Mouse (Mus musculus) cerebellum, adult 8-10 months (tissue): ENCODE results near the gene Elfn1.

Experiments
- DNase-seq: peaks from one replicate; pipeline ENCODE4 v3.0.0; 2022

Elfn1 gene

GRCm38 (mm10) chr5:139907714-139908242 is at the start of gene Elfn1:
Gene Elfn1 (plus strand): TSS chr5:139907943.
- DNase-seq, result no peak

- DNase-seq, result no peak
Measured at GRCm38 (mm10) chr5:139860328-139861104, 47.2 kb upstream of the Elfn1 start.

- no peak for DNase-seq
Measured at GRCm38 (mm10) chr5:139862759-139863158, 45.0 kb upstream of the Elfn1 start.

GRCm38 (mm10) chr5:139870886-139871285 is 36.9 kb upstream of the Elfn1 start:
- no peak for DNase-seq

GRCm38 (mm10) chr5:139871526-139871925 is 36.2 kb upstream of the Elfn1 start:
- no peak for DNase-seq

- DNase-seq, result no peak
Measured at GRCm38 (mm10) chr5:139877563-139877962, 30.2 kb upstream of the Elfn1 start.

GRCm38 (mm10) chr5:139879694-139880093 is 28.0 kb upstream of the Elfn1 start:
- no peak for DNase-seq

GRCm38 (mm10) chr5:139881161-139881560 is 26.6 kb upstream of the Elfn1 start:
- DNase-seq, result no peak

GRCm38 (mm10) chr5:139888624-139889023 is 19.1 kb upstream of the Elfn1 start:
- DNase-seq, result no peak

GRCm38 (mm10) chr5:139889370-139889769 is 18.4 kb upstream of the Elfn1 start:
- DNase-seq, result no peak

GRCm38 (mm10) chr5:139892326-139892994 is 15.3 kb upstream of the Elfn1 start:
- no peak for DNase-seq

- DNase-seq, result no peak
Measured at GRCm38 (mm10) chr5:139892995-139893345, 14.8 kb upstream of the Elfn1 start.

GRCm38 (mm10) chr5:139894025-139894508 is 13.7 kb upstream of the Elfn1 start:
- DNase-seq, result no peak

- no peak for DNase-seq
Measured at GRCm38 (mm10) chr5:139899044-139899443, 8.7 kb upstream of the Elfn1 start.

GRCm38 (mm10) chr5:139905121-139905520 is 2.6 kb upstream of the Elfn1 start:
- no peak for DNase-seq

- no peak for DNase-seq
Measured at GRCm38 (mm10) chr5:139906507-139906906, 1.2 kb upstream of the Elfn1 start.

GRCm38 (mm10) chr5:139907241-139907640 is 502 bp upstream of the Elfn1 start:
- DNase-seq, result no peak

GRCm38 (mm10) chr5:139908243-139908810 is 584 bp downstream of the Elfn1 start:
- no peak for DNase-seq

GRCm38 (mm10) chr5:139908811-139909627 is 1.3 kb downstream of the Elfn1 start:
- no peak for DNase-seq

GRCm38 (mm10) chr5:139909710-139910550 is 2.2 kb downstream of the Elfn1 start:
- DNase-seq, result no peak

GRCm38 (mm10) chr5:139910755-139911300 is 3.1 kb downstream of the Elfn1 start:
- DNase-seq, result no peak

- DNase-seq, result no peak
Measured at GRCm38 (mm10) chr5:139911506-139911905, 3.8 kb downstream of the Elfn1 start.
